Mouse (Mus musculus) lung, adult 2 months (tissue): ENCODE results near the gene Rpp21. TPM values are rescaled to one million over a fixed set of nuclear protein-coding genes. Genes with fewer than 3 reads are reported as not detected.
A peak's percentile ranks its signal among the peaks of the same experiment; 100 is the strongest.

Experiments used
- DNase-seq: peaks from one replicate; pipeline ENCODE4 v3.0.0; 2022
- H3K4me1 ChIP-seq: fragments of 200-500 bp; 2 replicates; pipeline ENCODE4 v1.6.1; 2011; ENCODE audit warnings: low read length; ENCODE audit not compliant: control insufficient read depth, insufficient read depth
- H3K4me3 ChIP-seq: fragments of 200-500 bp; replicated peaks from 2 replicates; pipeline ENCODE3; 2011; ENCODE audit warnings: low read depth, mild to moderate bottlenecking, control low read depth, low read length; ENCODE audit errors: extremely low read depth
- CTCF ChIP-seq: fragments of 200-500 bp; IDR thresholded peaks from 2 replicates; pipeline ENCODE4 v1.5.1; 2011; ENCODE audit warnings: mild to moderate bottlenecking, low read length, control low read depth; ENCODE audit not compliant: insufficient read depth
- POLR2A ChIP-seq: fragments of 200-500 bp; IDR thresholded peaks from 2 replicates; pipeline ENCODE4 v1.6.1; 2011; ENCODE audit warnings: low read depth, mild to moderate bottlenecking, control low read depth, low read length, borderline replicate concordance; ENCODE audit errors: extremely low read depth
- WGBS: fragments of 180-500 bp; shearing (Covaris S2); methylation state at CpG from one replicate; pipeline ENCODE4 v1.1.7; 2018; 5-methylcytosine and 5-hydroxymethylcytosine counted together
- polyA plus RNA-seq: library from polyadenylated mRNA; depleted of rRNA; stranded (reverse); fragments of >200 nt; gene quantifications from 2 replicates; pipeline ENCODE4 v1.2.3, GENCODE M21; 2012

The Rpp21 gene
- polyA plus RNA-seq, 1 experiment = 67.6 TPM

- WGBS = 86% methylated on average over 3 of the region's 3 CpGs
These were observed 6.5 kb upstream of the Rpp21 start for GRCm38 (mm10) chr17:36264273-36264925.

GRCm38 (mm10) chr17:36261511-36262166, 3.8 kb upstream of the Rpp21 start:
- DNase-seq = no peak
- WGBS = 87% methylated on average over 9 of the region's 9 CpGs
- no peak overlapping the region for H3K4me3 ChIP-seq
- H3K4me1 ChIP-seq = no peaks in the 10 kb centered on the region; the same call in 1 of the 2 replicates
- TF ChIP-seq CTCF (no peak), POLR2A (no peak)

More at GRCm38 (mm10) chr17:36264273-36264925, 6.5 kb upstream of the Rpp21 start:
- DNase-seq = no peak
- no peak overlapping the region for H3K4me3 ChIP-seq
- TF ChIP-seq POLR2A = no peak
- TF ChIP-seq CTCF = no peak
- no peaks in the 10 kb centered on the region for H3K4me1 ChIP-seq

- TF ChIP-seq CTCF (peak; percentile 59), POLR2A (peak; percentile 77; the same call in 1 of the 2 replicates)
- peak overlapping the region; percentile 85 for H3K4me3 ChIP-seq
- WGBS = under 1% methylated on average over 37 of the region's 37 CpGs
- DNase-seq = peak; percentile 88
- no peaks in the 10 kb centered on the region; the same call in 1 of the 2 replicates for H3K4me1 ChIP-seq
These were observed 475 bp downstream of the Rpp21 start for GRCm38 (mm10) chr17:36257241-36257947.

- 23% methylated on average over 6 of the region's 6 CpGs for WGBS
- TF ChIP-seq POLR2A = no peak
- TF ChIP-seq CTCF = no peak
- no peak for DNase-seq
These were observed 4.7 kb downstream of the Rpp21 start for GRCm38 (mm10) chr17:36253087-36253600.

GRCm38 (mm10) chr17:36252250-36252876, 5.5 kb downstream of the Rpp21 start:
- peak; percentile 42 for DNase-seq
- peak overlapping the region; percentile 55 for H3K4me3 ChIP-seq
- TF ChIP-seq POLR2A (no peak), CTCF (no peak)
- WGBS = 7% methylated on average over 25 of the region's 25 CpGs
- no peaks in the 10 kb centered on the region for H3K4me1 ChIP-seq

More at GRCm38 (mm10) chr17:36253087-36253600, 4.7 kb downstream of the Rpp21 start:
- Histone ChIP-seq H3K4me1 (no peaks in the 10 kb centered on the region; the same call in 1 of the 2 replicates), H3K4me3 (no peak overlapping the region)

- Histone ChIP-seq H3K4me1 (no peaks in the 10 kb centered on the region), H3K4me3 (no peak overlapping the region)
- DNase-seq = no peak
- 17% methylated on average over 33 of the region's 33 CpGs for WGBS
- TF ChIP-seq POLR2A (no peak), CTCF (no peak)
These were observed 9.0 kb downstream of the Rpp21 start for GRCm38 (mm10) chr17:36248886-36249285.

GRCm38 (mm10) chr17:36245741-36246140, 12.1 kb downstream of the Rpp21 start:
- no peaks in the 10 kb centered on the region for H3K4me1 ChIP-seq

GRCm38 (mm10) chr17:36244031-36244430, 13.8 kb downstream of the Rpp21 start:
- H3K4me1 ChIP-seq = no peaks in the 10 kb centered on the region
- TF ChIP-seq CTCF (no peak), POLR2A (no peak)
- WGBS = 38% methylated on average over 5 of the region's 5 CpGs
- no peak overlapping the region for H3K4me3 ChIP-seq
- no peak for DNase-seq

More at GRCm38 (mm10) chr17:36245741-36246140, 12.1 kb downstream of the Rpp21 start:
- DNase-seq = no peak
- no peak overlapping the region for H3K4me3 ChIP-seq
- TF ChIP-seq POLR2A = no peak
- TF ChIP-seq CTCF = no peak
- 80% methylated on average over 2 of the region's 2 CpGs for WGBS

GRCm38 (mm10) chr17:36240637-36241213, 17.1 kb downstream of the Rpp21 start:
- no peak for TF ChIP-seq CTCF
- no peak for TF ChIP-seq POLR2A
- Histone ChIP-seq H3K4me1 (no peaks in the 10 kb centered on the region), H3K4me3 (no peak overlapping the region)
- no peak for DNase-seq
- WGBS = 11% methylated on average over 5 of the region's 5 CpGs
